Mouse (Mus musculus): ENCODE measurements around the gene Tspan5.

GRCm38 (mm10) chr3:138759968-138760684 is 18.1 kb downstream of the Tspan5 start:
- TF ChIP-seq CTCF (IDR thresholded peaks at IDR 0.05; ENCODE audit: low read depth) (no peak), EP300 (IDR thresholded peaks at IDR 0.05; ENCODE audit: low read depth) (no peak)
